Mouse (Mus musculus): ENCODE data around the gene Trim21. TPM values are rescaled to one million over a fixed set of nuclear protein-coding genes. Genes with fewer than 3 reads are reported as not detected.

The Trim21 gene
- polyA plus RNA-seq, 1 experiment from 2014 or later, result 1.1 TPM

- Histone ChIP-seq H3K36me3 (ENCODE audit: control insufficient read depth, insufficient read depth, low read length) (no peaks in the 10 kb centered on the region), H3K9ac (ENCODE audit: low read depth, low read length) (no peak overlapping the region), H3K27ac (ENCODE audit: low read depth, low read length) (no peak overlapping the region), H3K27me3 (ENCODE audit: control insufficient read depth, insufficient read depth, low read length) (0 out of 2 replicates have a peak, but pooled peaks cover 4% of the 10 kb centered on the region), H3K9me3 (ENCODE audit: control insufficient read depth, low read length) (no peaks in the 10 kb centered on the region), H3K4me2 (replicated peaks; ENCODE audit: low read depth, low read length) (no peak overlapping the region), H3K4me1 (replicated peaks; ENCODE audit: control insufficient read depth, insufficient read depth, low read length) (no peaks in the 10 kb centered on the region), H3K4me3 (ENCODE audit: low read depth, low read length) (no peak overlapping the region)
- whole genome bisulfite sequencing, result 92% methylated on average over 10 of the region's 10 CpGs
- ATAC-seq (ENCODE audit: low FRiP score), result no peak
- no peak for DNase-seq (ENCODE audit: low spot score)
These were observed 53.4 kb downstream of the Trim21 start for GRCm38 (mm10) chr7:102511927-102512326.

GRCm38 (mm10) chr7:102509726-102510125 lies 55.6 kb downstream of the Trim21 start:
- ATAC-seq (ENCODE audit: low FRiP score), result no peak
- no peak for DNase-seq (ENCODE audit: low spot score)
- Histone ChIP-seq H3K9me3 (ENCODE audit: control insufficient read depth, low read length) (no peaks in the 10 kb centered on the region), H3K9ac (ENCODE audit: low read depth, low read length) (no peak overlapping the region), H3K36me3 (ENCODE audit: control insufficient read depth, insufficient read depth, low read length) (no peaks in the 10 kb centered on the region), H3K4me3 (ENCODE audit: low read depth, low read length) (no peak overlapping the region), H3K27ac (ENCODE audit: low read depth, low read length) (no peak overlapping the region), H3K4me1 (replicated peaks; ENCODE audit: control insufficient read depth, insufficient read depth, low read length) (no peaks in the 10 kb centered on the region), H3K27me3 (ENCODE audit: control insufficient read depth, insufficient read depth, low read length) (0 out of 2 replicates have a peak, but pooled peaks cover 4% of the 10 kb centered on the region), H3K4me2 (replicated peaks; ENCODE audit: low read depth, low read length) (no peak overlapping the region)
- 80% methylated on average over 7 of the region's 7 CpGs for WGBS

GRCm38 (mm10) chr7:102508666-102509065 lies 56.6 kb downstream of the Trim21 start:
- Histone ChIP-seq H3K4me2 (replicated peaks; ENCODE audit: low read depth, low read length) (no peak overlapping the region), H3K27ac (ENCODE audit: low read depth, low read length) (no peak overlapping the region), H3K9me3 (ENCODE audit: control insufficient read depth, low read length) (no peaks in the 10 kb centered on the region), H3K4me3 (ENCODE audit: low read depth, low read length) (no peak overlapping the region), H3K4me1 (replicated peaks; ENCODE audit: control insufficient read depth, insufficient read depth, low read length) (no peaks in the 10 kb centered on the region), H3K9ac (ENCODE audit: low read depth, low read length) (no peak overlapping the region), H3K36me3 (ENCODE audit: control insufficient read depth, insufficient read depth, low read length) (no peaks in the 10 kb centered on the region), H3K27me3 (ENCODE audit: control insufficient read depth, insufficient read depth, low read length) (no peaks in the 10 kb centered on the region)
- DNase-seq (ENCODE audit: low spot score) (no peak), ATAC-seq (ENCODE audit: low FRiP score) (no peak)
- WGBS, result 97% methylated on average over 6 of the region's 6 CpGs

GRCm38 (mm10) chr7:102508066-102508465 lies 57.2 kb downstream of the Trim21 start:
- H3K27ac ChIP-seq (ENCODE audit: low read depth, low read length), result no peak overlapping the region
- DNase-seq (ENCODE audit: low spot score), result no peak
- no peaks in the 10 kb centered on the region for H3K27me3 ChIP-seq (ENCODE audit: control insufficient read depth, insufficient read depth, low read length)
- H3K9me3 ChIP-seq (ENCODE audit: control insufficient read depth, low read length), result no peaks in the 10 kb centered on the region
- WGBS, result 88% methylated on average over 9 of the region's 9 CpGs
- no peak overlapping the region for H3K4me3 ChIP-seq (ENCODE audit: low read depth, low read length)
- no peaks in the 10 kb centered on the region for H3K36me3 ChIP-seq (ENCODE audit: control insufficient read depth, insufficient read depth, low read length)
- no peak overlapping the region for H3K4me2 ChIP-seq (replicated peaks; ENCODE audit: low read depth, low read length)
- H3K9ac ChIP-seq (ENCODE audit: low read depth, low read length), result no peak overlapping the region
- ATAC-seq (ENCODE audit: low FRiP score), result no peak
- H3K4me1 ChIP-seq (replicated peaks; ENCODE audit: control insufficient read depth, insufficient read depth, low read length), result no peaks in the 10 kb centered on the region

Other genes starting within 250 kb of the Trim21 start
- gene Rrm1, start 123.8 kb downstream of the Trim21 start, polyA plus RNA-seq (2014; fragmentation: Nextera tagmentation; extraction: Ambion mirVana), result 189 and 213 TPM in 2 replicates
- gene Olfr543, start 83.8 kb downstream of the Trim21 start, polyA plus RNA-seq (2014; fragmentation: Nextera tagmentation; extraction: Ambion mirVana), result 0.31 and 1.1 TPM in 2 replicates
- 0.08 and 0.23 TPM in 2 replicates for gene Olfr544, start 77.2 kb downstream of the Trim21 start, polyA plus RNA-seq (2014; fragmentation: Nextera tagmentation; extraction: Ambion mirVana)
- not detected in 2 replicates for gene Olfr545, start 65.9 kb downstream of the Trim21 start, polyA plus RNA-seq (2014; fragmentation: Nextera tagmentation; extraction: Ambion mirVana)
- gene Olfr547, start 30.7 kb downstream of the Trim21 start, polyA plus RNA-seq (2014; fragmentation: Nextera tagmentation; extraction: Ambion mirVana), result not detected in 2 replicates
- gene Olfr548-ps1, start 24.6 kb downstream of the Trim21 start, polyA plus RNA-seq (2014; fragmentation: Nextera tagmentation; extraction: Ambion mirVana), result not detected in 2 replicates
- gene Olfr549, start 15.6 kb downstream of the Trim21 start, polyA plus RNA-seq (2014; fragmentation: Nextera tagmentation; extraction: Ambion mirVana), result not detected in 2 replicates
- not detected in 2 replicates for gene Olfr550, start 6.0 kb upstream of the Trim21 start, polyA plus RNA-seq (2014; fragmentation: Nextera tagmentation; extraction: Ambion mirVana)
- not detected in 2 replicates for gene Olfr551, start 26.4 kb upstream of the Trim21 start, polyA plus RNA-seq (2014; fragmentation: Nextera tagmentation; extraction: Ambion mirVana)
- gene Olfr552, start 32.3 kb upstream of the Trim21 start, polyA plus RNA-seq (2014; fragmentation: Nextera tagmentation; extraction: Ambion mirVana), result not detected in 2 replicates
- gene Olfr553, start 52.7 kb upstream of the Trim21 start, polyA plus RNA-seq (2014; fragmentation: Nextera tagmentation; extraction: Ambion mirVana), result not detected in 2 replicates
- gene Olfr554, start 72.9 kb upstream of the Trim21 start, polyA plus RNA-seq (2014; fragmentation: Nextera tagmentation; extraction: Ambion mirVana), result not detected in 2 replicates
- not detected in 2 replicates for gene Olfr555, start 93.3 kb upstream of the Trim21 start, polyA plus RNA-seq (2014; fragmentation: Nextera tagmentation; extraction: Ambion mirVana)
- gene Olfr556, start 99.4 kb upstream of the Trim21 start, polyA plus RNA-seq (2014; fragmentation: Nextera tagmentation; extraction: Ambion mirVana), result not detected in 2 replicates
- gene Trim68, start 121.8 kb upstream of the Trim21 start, polyA plus RNA-seq (2014; fragmentation: Nextera tagmentation; extraction: Ambion mirVana), result 9.3 and 9.5 TPM in 2 replicates
- gene Olfr557, start 130.4 kb upstream of the Trim21 start, polyA plus RNA-seq (2014; fragmentation: Nextera tagmentation; extraction: Ambion mirVana), result not detected in 2 replicates
- 0.15 TPM in 1 of 2 replicates, not detected in the other for gene Olfr558, start 136.7 kb upstream of the Trim21 start, polyA plus RNA-seq (2014; fragmentation: Nextera tagmentation; extraction: Ambion mirVana)
- not detected in 2 replicates for gene Olfr33, start 153.6 kb upstream of the Trim21 start, polyA plus RNA-seq (2014; fragmentation: Nextera tagmentation; extraction: Ambion mirVana)
- gene Olfr559, start 162.0 kb upstream of the Trim21 start, polyA plus RNA-seq (2014; fragmentation: Nextera tagmentation; extraction: Ambion mirVana), result not detected in 2 replicates
- gene Olfr560, start 193.9 kb upstream of the Trim21 start, polyA plus RNA-seq (2014; fragmentation: Nextera tagmentation; extraction: Ambion mirVana), result not detected in 2 replicates
- 0.14 TPM in 1 of 2 replicates, not detected in the other for gene Olfr78, start 194.0 kb upstream of the Trim21 start, polyA plus RNA-seq (2014; fragmentation: Nextera tagmentation; extraction: Ambion mirVana)
- not detected in 2 replicates for gene Olfr561, start 205.7 kb upstream of the Trim21 start, polyA plus RNA-seq (2014; fragmentation: Nextera tagmentation; extraction: Ambion mirVana)
- gene Olfr564, start 238.0 kb upstream of the Trim21 start, polyA plus RNA-seq (2014; fragmentation: Nextera tagmentation; extraction: Ambion mirVana), result not detected in 2 replicates

All from hindbrain, embryonic 11.5 days (tissue).